Mouse (Mus musculus) kidney, adult 2 months (tissue): ENCODE results near the gene Hoxa9. TPM values are rescaled to one million over a fixed set of nuclear protein-coding genes. Genes with fewer than 3 reads are reported as not detected.

Experiments used
- DNase-seq: peaks from one replicate; pipeline ENCODE4 v3.0.0; 2021
- H3K27ac ChIP-seq: fragments of 200-500 bp; 2 replicates; pipeline ENCODE4 v1.5.1; 2012; ENCODE audit warnings: low read depth, low read length, control low read depth, inconsistent platforms; ENCODE audit not compliant: insufficient read depth
- H3K27me3 ChIP-seq: fragments of 200-500 bp; replicated peaks from 2 replicates; pipeline ENCODE4 v1.6.1; 2012; ENCODE audit warnings: mild to moderate bottlenecking, moderate library complexity, low read length, inconsistent platforms; ENCODE audit not compliant: control insufficient read depth, insufficient read depth
- H3K36me3 ChIP-seq: fragments of 200-500 bp; 2 replicates; pipeline ENCODE4 v1.6.1; 2012; ENCODE audit warnings: mild to moderate bottlenecking, moderate library complexity, low read length, inconsistent platforms; ENCODE audit not compliant: control insufficient read depth, insufficient read depth
- H3K4me1 ChIP-seq: fragments of 200-500 bp; 2 replicates; pipeline ENCODE4 v1.6.1; 2011; ENCODE audit warnings: low read length; ENCODE audit not compliant: control insufficient read depth, insufficient read depth
- H3K4me3 ChIP-seq: fragments of 200-500 bp; 2 replicates; pipeline ENCODE4 v1.5.1; 2011; ENCODE audit warnings: mild to moderate bottlenecking, low read depth, low read length, control low read depth; ENCODE audit not compliant: insufficient read depth
- CTCF ChIP-seq: fragments of 200-500 bp; conservative IDR thresholded peaks from 2 replicates; pipeline ENCODE4 v1.5.1; 2011; ENCODE audit warnings: low read depth, mild to moderate bottlenecking, control low read depth, low read length, moderate library complexity, mixed read lengths; ENCODE audit not compliant: insufficient read depth, insufficient read length
- POLR2A ChIP-seq: fragments of 200-500 bp; IDR thresholded peaks from one replicate; pipeline ENCODE4 v1.6.1; 2011; ENCODE audit warnings: low read depth, low read length, control low read depth
- WGBS: fragments of 180-500 bp; shearing (Covaris S2); methylation state at CpG from one replicate; pipeline ENCODE4 v1.1.7; 2018; 5-methylcytosine and 5-hydroxymethylcytosine counted together
- polyA plus RNA-seq: library from polyadenylated mRNA; depleted of rRNA; stranded (reverse); fragments of >200 nt; gene quantifications from 2 replicates; pipeline ENCODE4 v1.2.3, GENCODE M21; 2012; rRNA removed

Hoxa9 gene
- polyA plus RNA-seq, 1 experiment, result 36.0 TPM

DNA sequence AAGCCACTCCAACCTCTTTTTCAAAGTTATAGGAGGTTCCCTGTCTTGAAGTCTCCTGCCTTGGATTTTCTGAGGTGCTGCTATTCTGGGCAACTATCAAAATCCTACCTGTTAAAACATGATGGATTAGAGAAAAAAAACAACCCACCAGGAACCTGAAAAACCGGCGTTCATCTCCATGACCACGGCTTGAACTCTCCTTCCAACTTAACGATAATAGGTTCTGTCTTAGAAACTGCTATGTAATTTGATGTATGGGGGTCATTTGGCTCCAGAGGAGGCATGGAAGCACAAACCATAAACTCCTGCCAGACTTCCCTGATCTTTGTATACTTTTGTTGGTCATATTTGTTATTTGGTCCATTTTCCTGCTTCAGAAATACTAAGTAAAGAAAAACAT, 57.2 kb downstream of the Hoxa9 start:
- Histone ChIP-seq H3K36me3 (no peaks in the 10 kb centered on the region), H3K4me3 (no peak overlapping the region), H3K27me3 (no peaks in the 10 kb centered on the region), H3K27ac (no peak overlapping the region), H3K4me1 (peaks cover 20% of the 10 kb centered on the region; the same call in 1 of the 2 replicates)
- WGBS, result 33% methylated on average over 4 of the region's 4 CpGs
- DNase-seq, result no peak
- no peak for TF ChIP-seq CTCF
- TF ChIP-seq POLR2A, result no peak

Other genes starting within 250 kb of the Hoxa9 start
- gene Skap2, start 218.5 kb downstream of the Hoxa9 start, polyA plus RNA-seq, result 12.4 and 22.2 TPM in 2 replicates
- gene Hoxa1, start 72.8 kb downstream of the Hoxa9 start, polyA plus RNA-seq, result 1.2 and 1.3 TPM in 2 replicates
- gene Hoxa2, start 66.3 kb downstream of the Hoxa9 start, polyA plus RNA-seq, result 1.3 and 1.6 TPM in 2 replicates
- 0.19 and 0.22 TPM in 2 replicates for gene 5730596B20Rik, start 53.6 kb downstream of the Hoxa9 start, polyA plus RNA-seq
- gene Hoxa4, start 39.3 kb downstream of the Hoxa9 start, polyA plus RNA-seq, result 2.8 TPM in 2 replicates
- 6.9 and 8.1 TPM in 2 replicates for gene Hoxa5, start 26.5 kb downstream of the Hoxa9 start, polyA plus RNA-seq
- 2.4 and 3.4 TPM in 2 replicates for gene Hoxa6, start 22.4 kb downstream of the Hoxa9 start, polyA plus RNA-seq
- gene Hoxa3, start 17.8 kb downstream of the Hoxa9 start, polyA plus RNA-seq, result 7.4 and 7.6 TPM in 2 replicates
- 0.78 and 2.9 TPM in 2 replicates for gene Gm28308, start 17.8 kb downstream of the Hoxa9 start, polyA plus RNA-seq
- 44.1 and 45.9 TPM in 2 replicates for gene Hoxa7, start 9.2 kb downstream of the Hoxa9 start, polyA plus RNA-seq
- gene Hoxa10, start 9.8 kb upstream of the Hoxa9 start, polyA plus RNA-seq, result 34.0 and 34.4 TPM in 2 replicates
- 3.7 TPM in 2 replicates for gene Hoxa11, start 14.7 kb upstream of the Hoxa9 start, polyA plus RNA-seq
- not detected in 2 replicates for gene Hoxa13, start 29.8 kb upstream of the Hoxa9 start, polyA plus RNA-seq
- not detected in 2 replicates for gene Evx1, start 82.4 kb upstream of the Hoxa9 start, polyA plus RNA-seq